Mouse (Mus musculus) brain, adult 10 weeks (tissue): ENCODE data around the gene Crygs. TPM values are rescaled to one million over a fixed set of nuclear protein-coding genes. Genes with fewer than 3 reads are reported as not detected.

Source experiments
- polyA plus RNA-seq: library from polyadenylated mRNA; stranded (reverse); fragments of 350-450 nt; fragmentation: Illumina TruSeq; extraction: RNeasy Lipid Tissue Mini Kit (QIAGEN cat#74804); gene quantifications from one replicate; pipeline ENCODE4 v1.2.3, GENCODE M21; 2015; ENCODE audit warnings: low read depth, low replicate concordance

Gene Crygs
- not detected for polyA plus RNA-seq

GRCm38 (mm10) chr16:22811477-22811876 lies at the start of gene Crygs:
TSS of gene Crygs (minus strand) at chr16:22811577.

GRCm38 (mm10) chr16:22857431-22858113 lies 46.2 kb upstream of the Crygs start, which contains the start of the genes Tbccd1 and Dnajb11:
TSS of gene Tbccd1 (minus strand) at chr16:22857669.
TSS of gene Dnajb11 (plus strand) at chr16:22857845.

Other genes starting within 250 kb of the Crygs start
- 30.2 TPM for gene Dgkg, start 154.4 kb downstream of the Crygs start, polyA plus RNA-seq
- gene Tbccd1, start 46.1 kb upstream of the Crygs start, polyA plus RNA-seq: 16.6 TPM
- gene Dnajb11, start 46.3 kb upstream of the Crygs start, polyA plus RNA-seq: 62.1 TPM
- 1.6 TPM for gene Ahsg, start 79.7 kb upstream of the Crygs start, polyA plus RNA-seq
- gene Fetub, start 106.8 kb upstream of the Crygs start, polyA plus RNA-seq: not detected
- gene Hrg, start 139.5 kb upstream of the Crygs start, polyA plus RNA-seq: not detected
- gene Kng2, start 217.9 kb upstream of the Crygs start, polyA plus RNA-seq: not detected
- gene Kng1, start 246.3 kb upstream of the Crygs start, polyA plus RNA-seq: 0.39 TPM